Mouse (Mus musculus) limb, embryonic 15.5 days (tissue): Measurements from ENCODE around the gene Il17rc. TPM values are rescaled to one million over a fixed set of nuclear protein-coding genes. Genes with fewer than 3 reads are reported as not detected.

Source experiments
- ATAC-seq: fragments of 200-750 bp; cut with Nextera tagmentation; 2 replicates; pipeline ENCODE4 v1.8.0; 2017; ENCODE audit warnings: low read depth, moderate TSS enrichment; ENCODE audit not compliant: insufficient number of reproducible peaks, low FRiP score, low TSS enrichment
- H3K27ac ChIP-seq: fragments of 300-500 bp; sonication (generic); 2 replicates; pipeline ENCODE4 v1.5.1; 2015; ENCODE audit warnings: moderate library complexity, mild to moderate bottlenecking, inconsistent platforms
- H3K27me3 ChIP-seq: fragments of 300-500 bp; sonication (generic); 2 replicates; pipeline ENCODE4 v1.6.1; 2015; ENCODE audit warnings: inconsistent platforms
- H3K36me3 ChIP-seq: fragments of 300-500 bp; sonication (generic); 2 replicates; pipeline ENCODE4 v1.6.1; 2015; ENCODE audit warnings: inconsistent platforms
- H3K4me1 ChIP-seq: fragments of 300-500 bp; sonication (generic); 2 replicates; pipeline ENCODE4 v1.6.1; 2015; ENCODE audit warnings: inconsistent platforms
- H3K4me2 ChIP-seq: fragments of 300-500 bp; sonication (generic); 2 replicates; pipeline ENCODE4 v1.6.1; 2015; ENCODE audit warnings: mild to moderate bottlenecking, inconsistent platforms
- H3K4me3 ChIP-seq: fragments of 300-500 bp; sonication (generic); 2 replicates; pipeline ENCODE4 v1.5.1; 2015; ENCODE audit warnings: mild to moderate bottlenecking, inconsistent platforms
- H3K9ac ChIP-seq: fragments of 300-500 bp; sonication (generic); 2 replicates; pipeline ENCODE4 v1.6.1; 2015; ENCODE audit warnings: inconsistent platforms
- H3K9me3 ChIP-seq: fragments of 300-500 bp; sonication (generic); 2 replicates; pipeline ENCODE4 v1.6.1; 2016; ENCODE audit warnings: inconsistent platforms
- WGBS: fragments of 180-500 bp; shearing (Covaris S2); methylation state at CpG from one replicate; pipeline ENCODE4 v1.1.7; 2015; 5-methylcytosine and 5-hydroxymethylcytosine counted together
- polyA plus RNA-seq: library from polyadenylated mRNA; unstranded; fragments of >200 nt; fragmentation: Nextera tagmentation; extraction: Ambion mirVana; gene quantifications from 2 replicates; pipeline ENCODE4 v1.2.1, GENCODE M21; 2015

The Il17rc gene
- polyA plus RNA-seq = 58.4 and 63.5 TPM in 2 replicates

GRCm38 (mm10) chr6:113471297-113471936 is at the start of gene Il17rc:
TSS of gene Il17rc (plus strand) at chr6:113471427.
- ATAC-seq = peak; percentile 45; the same call in 1 of the 2 replicates
- Histone ChIP-seq H3K36me3 (no peaks in the 10 kb centered on the region), H3K27ac (peak within 1 kb of the TSS; percentile 75), H3K9me3 (no peaks in the 10 kb centered on the region), H3K27me3 (peaks cover 23% of the 10 kb centered on the region), H3K4me2 (peak within 1 kb of the TSS; percentile 48), H3K4me1 (peaks cover 34% of the 10 kb centered on the region), H3K4me3 (peak within 1 kb of the TSS; percentile 34), H3K9ac (no peak within 1 kb of the TSS)
- 24% methylated on average over 12 of the region's 12 CpGs for WGBS

DNA sequence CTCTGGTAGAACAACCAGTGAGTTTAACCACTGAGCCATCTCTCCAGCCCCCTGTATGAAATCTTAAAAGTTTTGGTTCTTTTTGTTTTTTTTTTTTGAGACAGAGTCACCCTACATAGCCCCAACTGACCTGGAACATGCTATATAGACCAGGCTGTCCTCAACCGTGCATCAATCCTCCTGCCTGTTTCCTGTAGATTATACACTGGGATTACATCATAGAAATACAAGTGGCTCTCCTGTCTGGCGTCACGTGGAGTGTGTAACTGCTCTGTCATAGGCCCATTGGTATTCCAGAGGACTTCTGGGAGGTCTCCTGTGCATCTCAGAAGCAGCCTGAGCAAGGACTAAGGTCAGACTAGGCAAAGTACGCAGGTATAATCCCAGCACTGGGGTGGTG is 48.2 kb upstream of the Il17rc start:
- Histone ChIP-seq H3K36me3 (no peaks in the 10 kb centered on the region), H3K27me3 (no peaks in the 10 kb centered on the region), H3K4me2 (no peak overlapping the region), H3K4me3 (no peak overlapping the region), H3K4me1 (peaks cover 12% of the 10 kb centered on the region), H3K9me3 (no peaks in the 10 kb centered on the region), H3K9ac (no peak overlapping the region), H3K27ac (no peak overlapping the region)
- WGBS = 74% methylated on average over 4 of the region's 4 CpGs
- no peak for ATAC-seq

DNA sequence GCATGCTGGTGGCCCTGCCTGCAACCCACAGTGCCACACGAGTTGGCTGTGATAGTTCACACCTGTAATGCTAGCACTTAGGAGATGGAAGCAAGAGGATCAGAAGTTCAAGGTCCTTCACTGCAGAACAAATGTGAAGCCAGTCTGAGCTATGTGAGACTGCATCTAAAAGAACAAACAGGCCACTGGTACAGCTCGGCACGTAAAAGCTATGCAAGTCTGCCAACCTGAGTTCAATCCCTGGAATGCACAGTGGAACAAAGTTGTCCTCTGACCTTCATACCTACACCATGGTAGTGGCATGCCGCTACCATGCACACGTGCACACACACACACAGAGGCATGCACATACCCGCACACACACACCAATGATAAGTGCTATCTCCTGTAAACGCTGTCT is 47.0 kb upstream of the Il17rc start:
- ATAC-seq = no peak
- no peak overlapping the region for H3K4me2 ChIP-seq
- H3K4me3 ChIP-seq = no peak overlapping the region
- 79% methylated on average over 7 of the region's 7 CpGs for WGBS
- no peak overlapping the region for H3K9ac ChIP-seq
- H3K27ac ChIP-seq = no peak overlapping the region
- H3K4me1 ChIP-seq = peaks cover 5% of the 10 kb centered on the region
- no peaks in the 10 kb centered on the region for H3K36me3 ChIP-seq
- no peaks in the 10 kb centered on the region for H3K9me3 ChIP-seq
- no peaks in the 10 kb centered on the region for H3K27me3 ChIP-seq

DNA sequence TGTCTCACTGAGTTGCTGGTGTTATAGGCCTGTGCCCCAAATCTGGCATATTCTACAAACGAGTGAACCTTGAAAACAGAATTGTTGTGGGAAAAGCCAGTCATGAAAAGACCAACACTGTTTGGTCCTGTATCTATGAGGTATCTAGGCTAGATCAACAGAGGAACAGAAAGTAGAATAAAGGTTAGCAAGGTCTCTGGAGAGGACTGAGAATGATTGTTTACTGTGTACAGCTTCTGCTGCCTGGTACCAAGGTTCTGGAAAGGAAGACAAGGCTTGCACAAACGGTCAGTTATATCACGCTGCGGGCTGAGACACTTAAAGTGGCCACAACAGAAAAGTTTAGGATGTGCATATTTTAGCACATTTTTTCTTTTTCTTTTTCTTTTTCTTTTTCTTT is 44.5 kb upstream of the Il17rc start:
- no peaks in the 10 kb centered on the region for H3K4me1 ChIP-seq
- whole genome bisulfite sequencing = 87% methylated on average over 4 of the region's 4 CpGs
- H3K4me3 ChIP-seq = no peak overlapping the region
- no peaks in the 10 kb centered on the region for H3K9me3 ChIP-seq
- no peak overlapping the region for H3K9ac ChIP-seq
- no peaks in the 10 kb centered on the region for H3K27me3 ChIP-seq
- H3K4me2 ChIP-seq = no peak overlapping the region
- ATAC-seq = no peak
- H3K27ac ChIP-seq = no peak overlapping the region
- H3K36me3 ChIP-seq = no peaks in the 10 kb centered on the region

GRCm38 (mm10) chr6:113427397-113427796 is 43.8 kb upstream of the Il17rc start:
- no peak for ATAC-seq
- H3K4me2 ChIP-seq = no peak overlapping the region
- H3K4me1 ChIP-seq = no peaks in the 10 kb centered on the region
- no peak overlapping the region for H3K27ac ChIP-seq
- H3K27me3 ChIP-seq = no peaks in the 10 kb centered on the region
- 67% methylated on average over 3 of the region's 3 CpGs for WGBS
- H3K9ac ChIP-seq = no peak overlapping the region
- no peak overlapping the region for H3K4me3 ChIP-seq
- H3K9me3 ChIP-seq = no peaks in the 10 kb centered on the region
- H3K36me3 ChIP-seq = no peaks in the 10 kb centered on the region

DNA sequence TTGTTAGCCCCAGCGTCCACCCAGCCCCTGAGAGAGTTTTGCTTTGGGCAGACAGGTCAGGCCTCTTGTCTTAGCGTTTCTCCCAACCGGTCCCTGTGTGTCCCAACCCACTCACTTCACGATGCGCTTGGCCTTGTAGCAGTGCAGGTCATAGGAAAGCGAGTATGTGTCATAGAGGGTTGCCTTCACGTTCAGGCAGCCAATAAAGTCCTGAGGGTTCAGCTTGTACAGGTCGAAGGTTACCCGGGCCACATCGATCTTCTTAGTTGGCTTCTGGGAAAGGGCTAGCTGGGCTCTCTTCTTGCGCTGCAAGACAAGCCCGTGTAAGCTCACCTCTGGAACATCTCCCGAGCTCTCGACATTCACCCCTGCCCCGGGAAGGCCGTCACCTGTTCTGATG is 43.2 kb upstream of the Il17rc start:
- no peaks in the 10 kb centered on the region for H3K4me1 ChIP-seq
- no peaks in the 10 kb centered on the region for H3K36me3 ChIP-seq
- no peak overlapping the region for H3K9ac ChIP-seq
- ATAC-seq = no peak
- no peaks in the 10 kb centered on the region for H3K27me3 ChIP-seq
- H3K4me3 ChIP-seq = no peak overlapping the region
- no peak overlapping the region for H3K27ac ChIP-seq
- no peaks in the 10 kb centered on the region for H3K9me3 ChIP-seq
- no peak overlapping the region for H3K4me2 ChIP-seq
- WGBS = 90% methylated on average over 16 of the region's 16 CpGs

GRCm38 (mm10) chr6:113429965-113430364 is 41.3 kb upstream of the Il17rc start:
- Histone ChIP-seq H3K4me1 (no peaks in the 10 kb centered on the region), H3K4me2 (no peak overlapping the region), H3K36me3 (no peaks in the 10 kb centered on the region), H3K4me3 (no peak overlapping the region), H3K27ac (no peak overlapping the region), H3K9ac (no peak overlapping the region), H3K9me3 (no peaks in the 10 kb centered on the region), H3K27me3 (no peaks in the 10 kb centered on the region)
- ATAC-seq = no peak
- 72% methylated on average over 3 of the region's 3 CpGs for WGBS

GRCm38 (mm10) chr6:113430846-113431245 is 40.4 kb upstream of the Il17rc start:
- 51% methylated on average over 3 of the region's 3 CpGs for WGBS
- no peak for ATAC-seq
- no peaks in the 10 kb centered on the region for H3K4me1 ChIP-seq
- no peaks in the 10 kb centered on the region for H3K27me3 ChIP-seq
- H3K9me3 ChIP-seq = no peaks in the 10 kb centered on the region
- no peak overlapping the region for H3K9ac ChIP-seq
- H3K27ac ChIP-seq = no peak overlapping the region
- no peak overlapping the region for H3K4me3 ChIP-seq
- H3K4me2 ChIP-seq = no peak overlapping the region
- no peaks in the 10 kb centered on the region for H3K36me3 ChIP-seq

DNA sequence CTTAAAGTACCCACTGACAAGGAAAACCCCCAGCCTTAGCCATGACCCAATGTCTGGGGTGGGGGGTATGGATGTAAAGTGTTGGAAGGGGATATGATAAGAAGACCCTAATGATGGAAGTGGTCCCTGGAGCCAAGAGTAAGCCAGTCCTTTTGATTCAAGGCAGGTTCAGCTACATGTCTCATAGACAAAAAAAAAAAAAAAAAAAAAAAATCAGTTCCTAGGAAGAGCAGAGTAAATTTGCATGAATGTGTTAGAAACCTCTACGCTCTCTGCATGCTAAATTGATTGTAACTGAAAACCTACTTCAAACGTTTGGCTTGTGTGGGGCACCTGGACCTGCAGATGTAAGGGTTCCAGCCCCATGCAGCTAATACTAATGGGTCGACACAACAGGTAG is 39.4 kb upstream of the Il17rc start:
- Histone ChIP-seq H3K4me3 (no peak overlapping the region), H3K4me2 (no peak overlapping the region), H3K36me3 (no peaks in the 10 kb centered on the region), H3K9ac (no peak overlapping the region), H3K9me3 (no peaks in the 10 kb centered on the region), H3K27me3 (no peaks in the 10 kb centered on the region), H3K27ac (no peak overlapping the region), H3K4me1 (no peaks in the 10 kb centered on the region)
- no peak for ATAC-seq
- 52% methylated on average over 3 of the region's 3 CpGs for WGBS

GRCm38 (mm10) chr6:113433661-113434060 is 37.6 kb upstream of the Il17rc start:
- H3K27me3 ChIP-seq = no peaks in the 10 kb centered on the region
- 69% methylated on average over 3 of the region's 3 CpGs for WGBS
- H3K4me1 ChIP-seq = no peaks in the 10 kb centered on the region
- H3K9me3 ChIP-seq = no peaks in the 10 kb centered on the region
- no peak for ATAC-seq
- no peak overlapping the region for H3K4me2 ChIP-seq
- no peak overlapping the region for H3K9ac ChIP-seq
- H3K36me3 ChIP-seq = no peaks in the 10 kb centered on the region
- no peak overlapping the region for H3K27ac ChIP-seq
- H3K4me3 ChIP-seq = no peak overlapping the region

- no peaks in the 10 kb centered on the region for H3K4me1 ChIP-seq
- no peak overlapping the region for H3K4me3 ChIP-seq
- H3K36me3 ChIP-seq = no peaks in the 10 kb centered on the region
- no peaks in the 10 kb centered on the region for H3K9me3 ChIP-seq
- ATAC-seq = no peak
- H3K9ac ChIP-seq = no peak overlapping the region
- H3K27me3 ChIP-seq = no peaks in the 10 kb centered on the region
- H3K27ac ChIP-seq = no peak overlapping the region
- 69% methylated on average over 7 of the region's 7 CpGs for WGBS
- H3K4me2 ChIP-seq = no peak overlapping the region
Observed at GRCm38 (mm10) chr6:113434691-113435090, 36.5 kb upstream of the Il17rc start.

DNA sequence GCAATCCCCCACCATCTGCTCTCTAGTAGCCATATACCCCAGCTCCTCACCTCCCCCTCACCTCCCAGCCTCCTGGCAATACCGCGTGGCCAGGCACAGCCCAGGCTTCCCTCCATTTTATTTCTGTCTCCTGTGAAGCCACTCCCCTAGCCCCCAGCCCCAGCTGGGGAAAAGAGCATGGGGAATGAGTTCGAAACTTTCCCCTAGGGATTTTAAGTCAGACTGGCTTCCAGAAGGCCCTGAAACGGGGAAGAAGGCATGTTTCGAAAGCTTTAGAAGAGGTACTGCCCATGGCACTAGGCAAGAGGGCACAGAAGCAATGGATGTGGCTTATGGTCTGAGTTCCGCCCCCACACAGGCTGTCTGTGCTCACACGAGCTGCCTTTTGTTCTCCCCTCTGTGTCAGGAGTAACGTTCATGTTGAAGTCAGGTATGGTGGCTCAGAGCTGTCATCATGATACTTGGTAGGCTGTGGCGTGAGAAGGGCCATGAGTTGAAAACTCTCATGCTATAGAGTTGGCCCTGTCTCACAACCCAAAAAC is 35.5 kb upstream of the Il17rc start, which contains the start of gene Cidec:
Cidec (minus strand) TSS at position 97 of the 542 bp plus-strand sequence.
- H3K27ac ChIP-seq = no peak within 1 kb of the TSS
- 79% methylated on average over 9 of the region's 9 CpGs for WGBS
- no peak within 1 kb of the TSS for H3K4me2 ChIP-seq
- no peak within 1 kb of the TSS for H3K9ac ChIP-seq
- no peaks in the 10 kb centered on the region for H3K4me1 ChIP-seq
- no peaks in the 10 kb centered on the region for H3K27me3 ChIP-seq
- H3K4me3 ChIP-seq = no peak within 1 kb of the TSS
- no peaks in the 10 kb centered on the region for H3K9me3 ChIP-seq
- H3K36me3 ChIP-seq = no peaks in the 10 kb centered on the region
- no peak for ATAC-seq
